Mouse (Mus musculus): ENCODE data around the gene Gstm2. TPM values are rescaled to one million over a fixed set of nuclear protein-coding genes. Genes with fewer than 3 reads are reported as not detected.
"Not testable (repeated sequence)": the region's sequence is repeated elsewhere in the genome, so short reads cannot be mapped to it uniquely, and the experiment has no call there.

Gene Gstm2
- polyA plus RNA-seq, 1 experiment from 2014 or later, result 11.1 TPM

- Histone ChIP-seq H3K27me3 (replicated peaks; ENCODE audit: control insufficient read depth, insufficient read depth, low read length) (no peaks in the 10 kb centered on the region), H3K9ac (ENCODE audit: low read depth, low read length) (no peak overlapping the region), H3K4me2 (ENCODE audit: low read length) (no peak overlapping the region), H3K9me3 (ENCODE audit: control insufficient read depth, low read length) (no peaks in the 10 kb centered on the region), H3K4me1 (ENCODE audit: control insufficient read depth, insufficient read depth, low read depth, low read length) (no peaks in the 10 kb centered on the region), H3K4me3 (ENCODE audit: low read length) (no peak overlapping the region), H3K27ac (ENCODE audit: low read depth, low read length) (no peak overlapping the region), H3K36me3 (ENCODE audit: control insufficient read depth, insufficient read depth, low read length) (no peaks in the 10 kb centered on the region)
- ATAC-seq, result no peak
- 82% methylated on average over 4 of the region's 4 CpGs for WGBS
Observed at GRCm38 (mm10) chr3:107964026-107964425, 22.2 kb downstream of the Gstm2 start.

GRCm38 (mm10) chr3:107955260-107955659, 31.0 kb downstream of the Gstm2 start:
- H3K4me2 ChIP-seq (ENCODE audit: low read length); ATAC-seq; H3K4me1 ChIP-seq (ENCODE audit: control insufficient read depth, insufficient read depth, low read depth, low read length); H3K36me3 ChIP-seq (ENCODE audit: control insufficient read depth, insufficient read depth, low read length); H3K9ac ChIP-seq (ENCODE audit: low read depth, low read length); H3K4me3 ChIP-seq (ENCODE audit: low read length); H3K27ac ChIP-seq (ENCODE audit: low read depth, low read length); H3K9me3 ChIP-seq (ENCODE audit: control insufficient read depth, low read length); H3K27me3 ChIP-seq (replicated peaks; ENCODE audit: control insufficient read depth, insufficient read depth, low read length): not testable (repeated sequence)
- 88% methylated on average over 9 of the region's 9 CpGs for WGBS

GRCm38 (mm10) chr3:107953906-107954305, 32.3 kb downstream of the Gstm2 start:
- Histone ChIP-seq H3K36me3 (ENCODE audit: control insufficient read depth, insufficient read depth, low read length) (no peaks in the 10 kb centered on the region), H3K4me1 (ENCODE audit: control insufficient read depth, insufficient read depth, low read depth, low read length) (no peaks in the 10 kb centered on the region; the same call in 1 of the 2 replicates), H3K27me3 (replicated peaks; ENCODE audit: control insufficient read depth, insufficient read depth, low read length) (no peaks in the 10 kb centered on the region), H3K27ac (ENCODE audit: low read depth, low read length) (no peak overlapping the region), H3K4me3 (ENCODE audit: low read length) (no peak overlapping the region), H3K9me3 (ENCODE audit: control insufficient read depth, low read length) (no peaks in the 10 kb centered on the region), H3K4me2 (ENCODE audit: low read length) (no peak overlapping the region), H3K9ac (ENCODE audit: low read depth, low read length) (no peak overlapping the region)
- WGBS, result 84% methylated on average over 5 of the region's 5 CpGs
- peak; percentile 46 for ATAC-seq

GRCm38 (mm10) chr3:107953328-107953755, 32.9 kb downstream of the Gstm2 start:
- H3K27me3 ChIP-seq (replicated peaks; ENCODE audit: control insufficient read depth, insufficient read depth, low read length), result no peaks in the 10 kb centered on the region
- no peaks in the 10 kb centered on the region; the same call in 1 of the 2 replicates for H3K4me1 ChIP-seq (ENCODE audit: control insufficient read depth, insufficient read depth, low read depth, low read length)
- no peak overlapping the region for H3K9ac ChIP-seq (ENCODE audit: low read depth, low read length)
- 0 out of 2 replicates have a peak overlapping the region, but pooled peaks have one; percentile 36 for H3K27ac ChIP-seq (ENCODE audit: low read depth, low read length)
- no peaks in the 10 kb centered on the region for H3K36me3 ChIP-seq (ENCODE audit: control insufficient read depth, insufficient read depth, low read length)
- H3K9me3 ChIP-seq (ENCODE audit: control insufficient read depth, low read length), result no peaks in the 10 kb centered on the region
- 23% methylated on average over 6 of the region's 6 CpGs for WGBS
- peak; percentile 92 for ATAC-seq
- H3K4me2 ChIP-seq (ENCODE audit: low read length), result no peak overlapping the region
- H3K4me3 ChIP-seq (ENCODE audit: low read length), result no peak overlapping the region

- Histone ChIP-seq H3K4me1 (ENCODE audit: control insufficient read depth, insufficient read depth, low read depth, low read length) (no peaks in the 10 kb centered on the region; the same call in 1 of the 2 replicates), H3K27me3 (replicated peaks; ENCODE audit: control insufficient read depth, insufficient read depth, low read length) (no peaks in the 10 kb centered on the region), H3K4me2 (ENCODE audit: low read length) (no peak overlapping the region), H3K4me3 (ENCODE audit: low read length) (no peak overlapping the region), H3K27ac (ENCODE audit: low read depth, low read length) (no peak overlapping the region), H3K36me3 (ENCODE audit: control insufficient read depth, insufficient read depth, low read length) (no peaks in the 10 kb centered on the region), H3K9ac (ENCODE audit: low read depth, low read length) (no peak overlapping the region), H3K9me3 (ENCODE audit: control insufficient read depth, low read length) (no peaks in the 10 kb centered on the region)
- no peak for ATAC-seq
- 89% methylated on average over 11 of the region's 11 CpGs for WGBS
Observed at GRCm38 (mm10) chr3:107950531-107950930, 35.7 kb downstream of the Gstm2 start.

- not testable (repeated sequence) for H3K27ac ChIP-seq (ENCODE audit: low read depth, low read length); H3K9ac ChIP-seq (ENCODE audit: low read depth, low read length); H3K4me2 ChIP-seq (ENCODE audit: low read length); H3K4me1 ChIP-seq (ENCODE audit: control insufficient read depth, insufficient read depth, low read depth, low read length); H3K27me3 ChIP-seq (replicated peaks; ENCODE audit: control insufficient read depth, insufficient read depth, low read length); H3K36me3 ChIP-seq (ENCODE audit: control insufficient read depth, insufficient read depth, low read length); H3K4me3 ChIP-seq (ENCODE audit: low read length); ATAC-seq; H3K9me3 ChIP-seq (ENCODE audit: control insufficient read depth, low read length)
- 90% methylated on average over 1 of the region's 1 CpGs for WGBS
Observed at GRCm38 (mm10) chr3:107949461-107949860, 36.8 kb downstream of the Gstm2 start.

- no peak overlapping the region for H3K27ac ChIP-seq (ENCODE audit: low read depth, low read length)
- no peak overlapping the region for H3K4me3 ChIP-seq (ENCODE audit: low read length)
- H3K4me1 ChIP-seq (ENCODE audit: control insufficient read depth, insufficient read depth, low read depth, low read length), result peaks cover 4% of the 10 kb centered on the region; the same call in 1 of the 2 replicates
- 69% methylated on average over 4 of the region's 4 CpGs for WGBS
- no peaks in the 10 kb centered on the region for H3K9me3 ChIP-seq (ENCODE audit: control insufficient read depth, low read length)
- H3K4me2 ChIP-seq (ENCODE audit: low read length), result no peak overlapping the region
- H3K27me3 ChIP-seq (replicated peaks; ENCODE audit: control insufficient read depth, insufficient read depth, low read length), result no peaks in the 10 kb centered on the region
- no peak overlapping the region for H3K9ac ChIP-seq (ENCODE audit: low read depth, low read length)
- no peak for ATAC-seq
- H3K36me3 ChIP-seq (ENCODE audit: control insufficient read depth, insufficient read depth, low read length), result no peaks in the 10 kb centered on the region
Observed at GRCm38 (mm10) chr3:107945729-107946128, 40.5 kb downstream of the Gstm2 start.

GRCm38 (mm10) chr3:107943239-107943990, 42.8 kb downstream of the Gstm2 start, which contains the start of gene Gstm6:
TSS of gene Gstm6 (minus strand) at chr3:107943749.
- H3K4me2 ChIP-seq (ENCODE audit: low read length), result peak within 1 kb of the TSS; percentile 55
- H3K36me3 ChIP-seq (ENCODE audit: control insufficient read depth, insufficient read depth, low read length), result no peaks in the 10 kb centered on the region
- H3K4me3 ChIP-seq (ENCODE audit: low read length), result peak within 1 kb of the TSS; percentile 28
- H3K27me3 ChIP-seq (replicated peaks; ENCODE audit: control insufficient read depth, insufficient read depth, low read length), result no peaks in the 10 kb centered on the region
- H3K27ac ChIP-seq (ENCODE audit: low read depth, low read length), result no peak within 1 kb of the TSS
- WGBS, result 21% methylated on average over 20 of the region's 20 CpGs
- ATAC-seq, result peak; percentile 86
- H3K9me3 ChIP-seq (ENCODE audit: control insufficient read depth, low read length), result no peaks in the 10 kb centered on the region
- H3K4me1 ChIP-seq (ENCODE audit: control insufficient read depth, insufficient read depth, low read depth, low read length), result peaks cover 6% of the 10 kb centered on the region; the same call in 1 of the 2 replicates
- no peak within 1 kb of the TSS for H3K9ac ChIP-seq (ENCODE audit: low read depth, low read length)

- Histone ChIP-seq H3K4me3 (ENCODE audit: low read length) (no peak overlapping the region), H3K9ac (ENCODE audit: low read depth, low read length) (no peak overlapping the region), H3K9me3 (ENCODE audit: control insufficient read depth, low read length) (no peaks in the 10 kb centered on the region), H3K4me1 (ENCODE audit: control insufficient read depth, insufficient read depth, low read depth, low read length) (peaks cover 6% of the 10 kb centered on the region; the same call in 1 of the 2 replicates), H3K4me2 (ENCODE audit: low read length) (no peak overlapping the region), H3K27ac (ENCODE audit: low read depth, low read length) (no peak overlapping the region), H3K36me3 (ENCODE audit: control insufficient read depth, insufficient read depth, low read length) (no peaks in the 10 kb centered on the region), H3K27me3 (replicated peaks; ENCODE audit: control insufficient read depth, insufficient read depth, low read length) (no peaks in the 10 kb centered on the region)
- 51% methylated on average over 4 of the region's 4 CpGs for WGBS
- no peak for ATAC-seq
Observed at GRCm38 (mm10) chr3:107941261-107941660, 45.0 kb downstream of the Gstm2 start.
